Mouse (Mus musculus) neural tube, embryonic 14.5 days (tissue): ENCODE measurements at regions not wholly inside any gene's neighbourhood (a gene's known extent, or its start where the extent isn't known, plus 50 kb on each side); places are given as distances from the start of the nearest gene placed in this dataset.
A peak's percentile ranks its signal among the peaks of the same experiment; 100 is the strongest.

Source experiments
- ATAC-seq: fragments of 200-750 bp; cut with Nextera tagmentation; 2 replicates; pipeline ENCODE4 v1.8.0; 2017; ENCODE audit warnings: low read depth, mild to moderate bottlenecking, moderate TSS enrichment, moderate library complexity
- H3K27ac ChIP-seq: fragments of 300-500 bp; sonication (generic); 2 replicates; pipeline ENCODE4 v1.5.1; 2014; ENCODE audit warnings: low read depth, mild to moderate bottlenecking, control low read depth, low read length, moderate library complexity, mixed read lengths
- H3K27me3 ChIP-seq: fragments of 300-500 bp; sonication (generic); 2 replicates; pipeline ENCODE4 v1.6.1; 2014; ENCODE audit warnings: low read length; ENCODE audit not compliant: control insufficient read depth, insufficient read depth
- H3K36me3 ChIP-seq: fragments of 300-500 bp; sonication (generic); 2 replicates; pipeline ENCODE4 v1.6.1; 2014; ENCODE audit warnings: low read length, mixed read lengths; ENCODE audit not compliant: control insufficient read depth, insufficient read depth
- H3K4me1 ChIP-seq: fragments of 300-500 bp; sonication (generic); 2 replicates; pipeline ENCODE4 v1.6.1; 2014; ENCODE audit warnings: low read length; ENCODE audit not compliant: control insufficient read depth, insufficient read depth
- H3K4me2 ChIP-seq: fragments of 300-500 bp; sonication (generic); 2 replicates; pipeline ENCODE4 v1.6.1; 2014; ENCODE audit warnings: mild to moderate bottlenecking, low read depth, low read length, control low read depth
- H3K4me3 ChIP-seq: fragments of 300-500 bp; sonication (generic); 2 replicates; pipeline ENCODE4 v1.5.1; 2014; ENCODE audit warnings: low read depth, low read length, control low read depth, mixed read lengths
- H3K9ac ChIP-seq: fragments of 300-500 bp; sonication (generic); replicated peaks from 2 replicates; pipeline ENCODE4 v1.6.1; 2014; ENCODE audit warnings: low read depth, mild to moderate bottlenecking, control low read depth, low read length, mixed read lengths
- H3K9me3 ChIP-seq: fragments of 300-500 bp; sonication (generic); 2 replicates; pipeline ENCODE4 v1.6.1; 2016; ENCODE audit warnings: low read length; ENCODE audit not compliant: control insufficient read depth
- WGBS: fragments of 180-500 bp; shearing (Covaris S2); extraction: QIAGEN DNeasy Blood & Tissue Kit; methylation state at CpG from one replicate; pipeline ENCODE4 v1.1.7; 2014; 5-methylcytosine and 5-hydroxymethylcytosine counted together

- ATAC-seq = no peak
- Histone ChIP-seq H3K4me3 (no peak overlapping the region), H3K36me3 (no peaks in the 10 kb centered on the region), H3K27me3 (no peaks in the 10 kb centered on the region), H3K9ac (no peak overlapping the region), H3K4me2 (no peak overlapping the region), H3K27ac (no peak overlapping the region), H3K4me1 (no peaks in the 10 kb centered on the region), H3K9me3 (no peaks in the 10 kb centered on the region)
- 95% methylated on average over 2 of the region's 2 CpGs for WGBS
Measured at GRCm38 (mm10) chr4:69116353-69116752, 162.2 kb upstream of the Brinp1 start.

DNA sequence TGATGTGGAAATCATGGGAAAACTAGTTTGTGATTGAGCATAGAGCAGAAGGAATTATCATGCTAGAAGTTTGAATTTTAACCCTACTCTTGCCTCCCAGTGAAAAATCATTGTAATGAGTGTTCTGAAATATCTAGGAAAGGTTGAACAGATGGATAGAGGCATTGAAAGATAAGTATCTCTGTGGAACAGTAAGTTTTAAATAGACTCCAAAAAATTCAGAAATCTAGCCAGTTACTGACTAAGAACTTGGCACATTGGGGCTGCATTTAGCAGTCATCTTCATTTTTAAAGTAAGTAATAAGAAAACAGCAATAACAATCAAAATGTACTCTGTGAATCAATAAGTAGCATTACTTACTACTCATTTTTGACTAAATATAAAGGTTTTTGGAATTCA is 151.0 kb upstream of the Brinp1 start:
- H3K27ac ChIP-seq = no peak overlapping the region
- no peak overlapping the region for H3K4me2 ChIP-seq
- H3K4me1 ChIP-seq = no peaks in the 10 kb centered on the region
- no peak for ATAC-seq
- no peak overlapping the region for H3K4me3 ChIP-seq
- no peaks in the 10 kb centered on the region for H3K27me3 ChIP-seq
- H3K9ac ChIP-seq = no peak overlapping the region
- H3K36me3 ChIP-seq = no peaks in the 10 kb centered on the region
- H3K9me3 ChIP-seq = no peaks in the 10 kb centered on the region

DNA sequence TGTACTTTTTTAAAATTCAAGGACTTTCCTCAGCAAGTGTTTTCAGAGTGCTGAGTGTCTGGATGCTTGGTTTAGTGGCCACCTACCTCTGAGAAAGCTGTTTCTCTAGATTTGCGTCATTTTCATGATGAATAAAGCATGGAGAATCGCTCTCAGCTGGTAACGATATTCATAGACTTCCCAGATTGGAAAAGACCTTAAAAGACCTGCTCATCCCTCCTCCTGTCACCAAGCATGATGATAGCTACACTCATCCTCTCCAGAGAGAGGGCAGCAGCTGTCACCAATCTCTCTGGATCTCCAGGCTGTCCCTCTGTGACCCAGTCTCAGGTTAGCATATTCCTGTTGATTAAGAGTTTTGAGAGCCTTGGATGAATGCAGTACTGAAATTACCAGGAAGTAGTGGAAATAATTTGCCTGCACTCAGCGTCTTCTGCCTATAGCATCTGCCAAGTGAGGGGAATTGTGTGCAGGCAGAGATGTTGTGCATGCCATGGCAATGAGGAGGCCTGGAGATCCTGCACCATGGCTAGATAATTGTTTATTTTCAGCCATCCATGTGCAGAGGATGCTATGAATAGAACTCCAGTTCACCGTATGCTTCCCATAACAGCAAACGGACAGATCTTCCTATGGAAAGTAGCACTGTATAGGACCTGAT is 141.7 kb upstream of the Brinp1 start:
- Histone ChIP-seq H3K4me2 (no peak overlapping the region), H3K4me3 (no peak overlapping the region), H3K4me1 (no peaks in the 10 kb centered on the region), H3K9me3 (no peaks in the 10 kb centered on the region), H3K27ac (no peak overlapping the region), H3K9ac (no peak overlapping the region), H3K27me3 (no peaks in the 10 kb centered on the region), H3K36me3 (no peaks in the 10 kb centered on the region)
- 87% methylated on average over 6 of the region's 6 CpGs for WGBS
- ATAC-seq = no peak

GRCm38 (mm10) chr4:69078085-69078484 is 123.9 kb upstream of the Brinp1 start:
- ATAC-seq = no peak
- Histone ChIP-seq H3K9me3 (no peaks in the 10 kb centered on the region), H3K36me3 (no peaks in the 10 kb centered on the region), H3K4me3 (no peak overlapping the region), H3K27ac (no peak overlapping the region), H3K27me3 (no peaks in the 10 kb centered on the region), H3K4me1 (no peaks in the 10 kb centered on the region), H3K9ac (no peak overlapping the region), H3K4me2 (no peak overlapping the region)
- WGBS = 62% methylated on average over 5 of the region's 5 CpGs

DNA sequence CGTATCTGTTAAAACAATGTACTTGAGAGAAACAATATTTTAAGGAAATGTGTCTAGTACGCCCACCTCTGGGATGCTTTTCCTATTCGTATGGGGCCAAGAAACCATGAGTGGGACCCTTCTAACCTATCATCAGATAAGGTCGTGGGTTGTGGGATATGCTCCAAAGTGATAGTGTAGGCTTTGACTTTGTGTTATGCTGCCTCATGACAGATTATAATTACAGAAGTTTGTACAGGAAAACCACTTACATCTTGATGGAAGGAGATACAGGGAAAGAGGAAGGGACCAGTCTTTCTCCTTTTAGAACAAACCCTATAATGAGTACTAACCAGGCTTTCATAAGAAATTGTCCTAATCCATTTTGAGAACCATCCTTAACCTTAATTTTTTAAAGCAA is 123.1 kb upstream of the Brinp1 start:
- 89% methylated on average over 4 of the region's 4 CpGs for WGBS
- H3K4me1 ChIP-seq = no peaks in the 10 kb centered on the region
- H3K4me3 ChIP-seq = no peak overlapping the region
- H3K27me3 ChIP-seq = no peaks in the 10 kb centered on the region
- H3K9me3 ChIP-seq = no peaks in the 10 kb centered on the region
- H3K27ac ChIP-seq = no peak overlapping the region
- H3K36me3 ChIP-seq = no peaks in the 10 kb centered on the region
- ATAC-seq = no peak
- no peak overlapping the region for H3K9ac ChIP-seq
- H3K4me2 ChIP-seq = no peak overlapping the region

DNA sequence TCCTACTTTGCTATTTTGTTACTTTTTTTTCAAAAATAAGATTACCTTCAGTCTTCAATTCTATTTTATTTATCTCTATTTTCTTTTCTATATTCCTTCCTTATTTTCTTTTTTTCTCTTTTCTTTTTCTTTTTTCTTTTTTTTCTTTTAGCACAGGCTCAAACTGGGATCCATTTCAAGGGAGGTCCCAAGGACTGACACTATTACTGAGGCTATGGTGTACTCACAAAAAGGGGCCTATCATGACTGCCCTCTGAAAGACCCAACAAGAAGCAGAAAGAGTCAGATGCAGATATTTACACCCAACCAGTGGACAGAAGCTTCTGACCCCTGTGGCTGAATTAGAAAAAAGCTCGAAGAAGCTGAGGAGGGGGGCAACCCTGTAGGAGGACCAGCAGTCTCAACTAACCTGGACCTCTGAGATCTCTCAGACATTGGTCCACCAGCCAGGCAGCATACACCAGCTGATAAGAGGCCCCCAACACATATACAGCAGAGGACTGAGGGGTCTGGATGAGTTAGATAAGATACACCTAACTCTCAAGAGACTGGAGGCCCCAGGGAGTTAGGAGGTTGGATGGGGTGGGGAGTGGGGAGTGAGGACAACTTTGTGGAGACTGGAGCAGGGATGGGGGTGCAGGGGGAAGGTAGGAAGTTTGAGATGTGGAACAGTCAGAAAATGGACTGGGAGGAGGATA is 85.6 kb upstream of the Brinp1 start:
- 75% methylated on average over 1 of the region's 1 CpGs for WGBS
- no peak overlapping the region for H3K9ac ChIP-seq
- H3K9me3 ChIP-seq = no peaks in the 10 kb centered on the region
- H3K4me2 ChIP-seq = no peak overlapping the region
- H3K4me3 ChIP-seq = no peak overlapping the region
- no peaks in the 10 kb centered on the region for H3K36me3 ChIP-seq
- no peaks in the 10 kb centered on the region for H3K27me3 ChIP-seq
- ATAC-seq = no peak
- no peak overlapping the region for H3K27ac ChIP-seq
- no peaks in the 10 kb centered on the region for H3K4me1 ChIP-seq

DNA sequence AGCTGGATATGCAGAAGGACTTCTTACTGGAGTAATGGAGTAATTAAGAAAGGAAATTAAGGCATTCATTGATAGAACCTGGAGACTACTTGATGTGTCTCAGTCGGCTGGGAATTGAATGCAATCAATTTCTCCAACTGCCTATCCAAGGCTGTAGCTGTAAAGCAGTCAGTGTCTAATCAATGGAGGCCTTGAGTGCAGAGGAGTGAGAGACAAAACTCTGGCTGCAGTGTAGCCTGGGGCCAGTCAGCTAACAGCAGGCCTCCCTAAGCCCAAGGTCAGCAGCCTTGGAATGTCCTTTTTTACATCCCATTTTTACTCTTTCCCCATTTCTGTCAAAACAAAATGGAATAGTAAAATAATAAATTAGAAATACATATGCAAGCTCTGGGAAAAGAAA is 80.0 kb upstream of the Brinp1 start:
- Histone ChIP-seq H3K4me3 (no peak overlapping the region), H3K27ac (no peak overlapping the region), H3K27me3 (no peaks in the 10 kb centered on the region), H3K9me3 (no peaks in the 10 kb centered on the region), H3K4me1 (no peaks in the 10 kb centered on the region), H3K9ac (no peak overlapping the region), H3K4me2 (no peak overlapping the region), H3K36me3 (no peaks in the 10 kb centered on the region)
- ATAC-seq = peak; percentile 68; the same call in 1 of the 2 replicates
- 11% methylated on average over 1 of the region's 1 CpGs for WGBS

DNA sequence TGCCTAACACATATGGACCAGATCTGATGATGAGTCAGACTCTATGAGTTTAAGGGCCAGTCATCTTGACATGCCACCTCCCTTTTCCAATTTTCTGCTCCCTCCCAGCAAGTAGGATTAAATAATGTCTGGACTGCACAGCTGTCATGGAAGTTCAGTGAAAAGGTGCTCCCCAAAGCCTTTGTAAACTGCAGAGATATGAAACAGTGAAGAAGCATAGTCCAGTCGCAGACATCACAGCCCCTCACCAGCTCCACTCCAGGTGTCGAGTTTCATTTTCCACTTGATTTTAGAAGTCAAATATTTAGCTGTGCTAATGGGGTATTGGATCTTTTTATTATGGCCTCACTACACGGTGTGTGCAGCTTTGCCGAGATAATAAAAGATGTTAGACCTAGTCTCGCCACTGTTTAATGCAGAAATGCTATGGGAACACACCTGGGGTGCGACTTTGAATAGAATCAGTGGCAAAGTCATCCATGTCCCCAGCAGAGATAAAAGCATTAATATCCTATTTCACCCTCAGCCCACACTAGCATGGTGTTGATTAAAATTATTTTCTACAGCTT is 66.0 kb upstream of the Brinp1 start:
- no peaks in the 10 kb centered on the region for H3K36me3 ChIP-seq
- no peak for ATAC-seq
- H3K4me1 ChIP-seq = no peaks in the 10 kb centered on the region
- H3K9me3 ChIP-seq = no peaks in the 10 kb centered on the region
- H3K4me2 ChIP-seq = no peak overlapping the region
- no peak overlapping the region for H3K4me3 ChIP-seq
- 74% methylated on average over 6 of the region's 6 CpGs for WGBS
- H3K27ac ChIP-seq = no peak overlapping the region
- H3K9ac ChIP-seq = no peak overlapping the region
- no peaks in the 10 kb centered on the region for H3K27me3 ChIP-seq

- WGBS = 63% methylated on average over 2 of the region's 2 CpGs
- Histone ChIP-seq H3K27ac (no peak overlapping the region), H3K9me3 (no peaks in the 10 kb centered on the region), H3K4me1 (no peaks in the 10 kb centered on the region), H3K9ac (no peak overlapping the region), H3K27me3 (no peaks in the 10 kb centered on the region), H3K4me3 (no peak overlapping the region), H3K36me3 (no peaks in the 10 kb centered on the region), H3K4me2 (no peak overlapping the region)
- ATAC-seq = no peak
Measured at GRCm38 (mm10) chr4:69015396-69015795, 61.2 kb upstream of the Brinp1 start.
